Mouse (Mus musculus) induced T-regulatory cell, adult 2 months (primary cell): Measurements from ENCODE around the gene Rabgap1l.

Experiments
- DNase-seq: peaks from one replicate; pipeline ENCODE4 v3.0.0-alpha.2; 2012; ENCODE audit warnings: low read depth

The Rabgap1l gene

DNA sequence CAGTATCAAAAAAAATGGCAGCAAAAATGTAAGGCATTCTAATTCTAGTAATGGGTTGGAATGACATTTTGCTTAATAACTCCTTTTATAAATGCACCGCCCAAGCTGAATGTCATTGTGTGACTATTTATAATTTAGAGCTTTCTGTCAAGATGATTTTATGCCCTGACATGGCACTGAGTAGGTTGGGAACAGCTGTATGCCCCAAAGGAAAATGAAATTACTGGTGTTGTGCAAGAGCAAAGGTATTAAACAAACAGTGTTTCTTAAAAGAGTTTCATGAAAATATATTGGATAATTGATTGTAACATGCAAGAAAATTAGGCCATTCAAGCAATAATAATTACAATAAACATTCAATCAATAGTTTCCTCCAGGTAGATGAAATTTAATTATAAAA, 198.4 kb downstream of the Rabgap1l start:
- DNase-seq = no peak

DNA sequence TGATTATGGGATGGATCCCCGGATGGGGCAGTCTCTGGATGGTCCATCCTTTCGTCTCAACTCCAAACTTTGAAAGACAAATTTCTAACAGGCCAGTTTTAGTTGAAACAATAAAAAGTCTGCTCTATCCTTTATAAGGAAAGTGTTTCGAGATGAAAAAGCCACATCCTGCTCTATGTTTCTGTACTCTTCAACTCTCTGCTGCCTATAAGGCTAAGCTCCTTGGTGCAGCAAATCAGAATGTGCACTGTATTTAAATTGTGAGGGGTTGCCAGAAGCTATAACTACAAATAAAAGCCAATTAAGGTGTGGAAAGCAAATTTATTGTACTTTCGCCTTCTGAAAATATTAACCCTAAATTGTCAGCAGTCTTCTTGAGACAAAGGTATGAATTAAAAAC, 198.9 kb downstream of the Rabgap1l start:
- DNase-seq = no peak

DNA sequence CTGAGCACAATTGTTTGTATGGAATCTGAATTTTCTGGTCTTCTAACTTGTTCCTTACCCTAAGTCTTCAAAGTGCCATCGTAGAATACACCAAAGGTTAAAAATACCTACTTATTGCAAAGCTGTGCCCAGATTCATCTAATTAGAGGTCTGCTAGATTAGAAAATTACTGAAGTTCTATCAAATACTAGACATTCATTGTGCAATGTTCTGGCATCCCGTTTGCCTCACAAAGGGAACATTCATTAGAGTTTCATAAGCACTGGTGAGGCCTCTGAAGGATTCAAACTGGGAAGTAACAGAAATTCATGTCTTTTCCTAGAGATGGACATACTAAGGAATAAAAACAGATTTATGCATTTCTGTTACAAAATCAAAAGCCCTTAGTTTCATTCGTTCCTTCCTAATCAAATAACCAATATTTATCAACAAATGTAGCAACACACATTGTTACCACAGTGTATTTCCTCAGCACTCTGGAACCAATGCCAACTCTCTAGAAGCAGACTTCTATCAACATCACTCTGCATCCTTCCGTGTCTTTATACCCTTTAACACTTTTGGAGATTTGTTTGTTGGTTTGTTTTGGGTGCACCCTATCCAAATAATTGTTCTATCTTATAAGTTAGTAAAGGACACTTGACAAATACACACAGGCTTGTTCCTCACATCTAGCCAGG, 204.0 kb downstream of the Rabgap1l start:
- no peak for DNase-seq

DNA sequence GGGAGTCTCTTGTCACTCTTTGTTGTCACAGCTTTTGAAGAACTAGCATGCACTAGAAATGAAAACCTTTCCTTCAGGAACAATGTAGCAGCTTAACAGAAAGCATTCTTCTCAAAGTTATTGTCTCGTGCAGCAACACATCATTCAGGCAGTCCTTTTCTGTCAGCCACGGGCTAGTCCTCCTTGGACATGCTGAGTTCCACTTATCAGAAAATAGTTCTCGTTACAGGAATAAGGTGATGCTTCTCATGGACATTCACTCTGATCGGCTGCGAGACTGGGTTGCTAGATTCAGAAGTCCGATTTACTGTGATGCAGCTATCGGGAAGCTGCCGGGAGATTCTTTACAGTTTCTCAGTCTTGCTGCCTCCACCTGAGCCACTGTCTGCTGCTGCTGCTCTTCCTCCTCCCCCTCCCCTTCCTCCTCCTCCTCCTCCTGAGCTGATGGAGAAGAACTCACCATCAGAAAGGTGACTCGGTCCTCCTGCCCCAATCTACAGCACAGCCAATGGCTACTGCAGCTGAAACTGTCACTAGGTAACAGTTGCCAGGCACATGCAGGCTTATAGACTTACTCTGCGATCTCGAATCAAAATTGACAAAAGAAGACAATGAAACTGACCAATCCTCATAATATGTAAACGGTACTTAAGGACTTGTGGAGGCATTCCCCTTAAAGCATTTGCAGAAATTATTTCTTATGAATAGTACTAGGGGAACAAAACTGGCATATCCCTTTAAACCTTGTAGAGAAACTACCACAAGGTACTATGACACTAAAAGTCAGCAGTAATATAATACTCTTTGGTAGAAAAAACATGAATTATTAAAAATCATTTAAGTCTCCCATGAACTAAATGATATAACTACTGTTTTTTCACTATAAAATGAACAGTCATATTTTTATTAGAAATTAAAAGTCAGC, 213.4 kb downstream of the Rabgap1l start:
- DNase-seq = no peak

DNA sequence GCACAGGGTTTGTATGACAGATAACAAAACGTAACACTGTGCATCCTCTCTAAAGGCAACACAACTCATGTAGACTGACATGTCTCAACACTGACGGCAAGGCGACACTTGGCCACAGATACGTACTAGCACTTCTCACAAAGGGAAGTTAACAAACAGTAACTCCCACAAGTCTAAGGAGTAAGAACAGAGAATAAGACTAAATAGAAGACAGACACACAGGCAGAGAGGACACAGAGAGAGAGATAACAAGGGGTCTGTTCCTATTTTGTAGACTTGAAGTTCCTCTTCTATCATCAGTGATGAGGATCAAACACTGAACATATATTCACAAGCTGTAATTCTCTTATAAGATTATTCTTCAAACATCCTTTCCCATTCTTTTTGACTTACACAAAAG, 216.9 kb downstream of the Rabgap1l start:
- no peak for DNase-seq

DNA sequence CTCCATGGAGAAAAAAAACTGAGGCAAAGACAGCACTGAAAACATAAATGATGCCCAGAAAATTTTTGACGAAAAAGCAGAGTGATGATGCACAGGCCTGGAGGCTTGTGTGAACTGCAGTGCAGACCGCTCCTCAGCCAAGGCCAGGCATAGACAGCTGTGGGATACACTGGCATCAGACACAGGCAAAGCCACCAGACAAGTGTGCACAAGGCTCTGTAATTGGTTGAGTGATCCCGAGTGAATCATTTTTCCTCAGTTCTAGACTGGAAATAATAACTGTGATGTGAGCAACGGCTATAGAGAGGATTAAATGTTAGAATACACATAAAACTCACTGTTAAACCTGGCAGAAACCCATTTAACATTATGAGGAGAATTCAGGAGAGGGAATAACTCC, 219.0 kb downstream of the Rabgap1l start:
- DNase-seq = no peak

DNA sequence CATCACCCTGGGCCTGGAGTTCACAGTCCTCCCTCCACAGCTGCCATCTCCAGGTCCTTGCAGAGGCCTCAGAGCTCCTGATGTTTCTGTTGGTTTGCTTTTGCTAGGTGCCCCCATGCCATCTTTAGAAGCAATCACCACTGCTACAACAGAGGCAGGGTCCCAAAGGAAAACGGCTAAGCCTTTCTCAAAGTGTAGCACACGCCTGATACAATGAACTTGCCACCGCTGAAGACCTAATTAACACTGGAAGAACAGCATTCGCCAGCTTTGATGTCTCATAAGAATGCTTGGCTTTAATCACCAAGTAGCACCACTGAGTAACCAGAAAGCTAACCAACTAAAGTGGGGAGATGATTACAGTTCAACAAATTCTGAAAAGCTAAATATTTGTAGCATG, 226.6 kb downstream of the Rabgap1l start:
- DNase-seq = no peak

DNA sequence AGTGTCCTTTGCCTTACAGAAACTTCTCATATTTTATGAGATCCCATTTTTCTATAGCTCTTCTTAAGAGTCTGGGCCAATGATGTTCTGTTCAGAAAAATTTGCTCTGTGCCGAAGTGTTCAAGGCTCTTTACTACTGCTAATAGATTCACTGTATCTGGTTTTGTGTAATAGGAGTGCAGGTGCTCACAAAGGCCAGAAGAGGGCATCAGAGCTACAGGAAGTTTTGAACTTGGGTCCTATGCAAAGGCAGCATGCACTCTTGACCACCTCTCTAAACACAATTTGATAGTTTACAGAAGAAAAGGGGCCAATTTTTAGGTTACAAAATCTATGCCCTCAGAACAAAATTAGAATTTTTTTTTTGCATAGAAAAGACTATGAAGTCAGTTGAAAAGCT, 231.6 kb downstream of the Rabgap1l start:
- peak; percentile 48 for DNase-seq

DNA sequence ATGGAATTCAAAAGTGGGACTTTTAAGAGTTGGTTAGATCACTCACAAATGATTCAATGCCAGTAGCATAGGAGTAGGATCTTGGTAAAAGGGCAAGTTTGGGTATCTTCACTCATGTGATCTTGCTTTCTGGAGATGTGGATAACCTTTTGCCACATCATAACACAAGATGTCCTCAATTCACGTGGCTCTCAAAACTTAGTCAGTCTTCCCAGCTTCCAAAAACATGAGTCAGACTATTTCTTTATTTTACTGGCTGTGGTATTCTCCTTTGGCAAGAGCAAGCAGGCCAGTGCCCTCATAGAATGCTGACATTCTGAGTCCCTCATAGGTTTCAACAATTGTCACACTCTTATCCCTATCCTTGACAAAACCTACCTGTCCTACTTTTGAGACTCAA, 242.4 kb downstream of the Rabgap1l start:
- no peak for DNase-seq

DNA sequence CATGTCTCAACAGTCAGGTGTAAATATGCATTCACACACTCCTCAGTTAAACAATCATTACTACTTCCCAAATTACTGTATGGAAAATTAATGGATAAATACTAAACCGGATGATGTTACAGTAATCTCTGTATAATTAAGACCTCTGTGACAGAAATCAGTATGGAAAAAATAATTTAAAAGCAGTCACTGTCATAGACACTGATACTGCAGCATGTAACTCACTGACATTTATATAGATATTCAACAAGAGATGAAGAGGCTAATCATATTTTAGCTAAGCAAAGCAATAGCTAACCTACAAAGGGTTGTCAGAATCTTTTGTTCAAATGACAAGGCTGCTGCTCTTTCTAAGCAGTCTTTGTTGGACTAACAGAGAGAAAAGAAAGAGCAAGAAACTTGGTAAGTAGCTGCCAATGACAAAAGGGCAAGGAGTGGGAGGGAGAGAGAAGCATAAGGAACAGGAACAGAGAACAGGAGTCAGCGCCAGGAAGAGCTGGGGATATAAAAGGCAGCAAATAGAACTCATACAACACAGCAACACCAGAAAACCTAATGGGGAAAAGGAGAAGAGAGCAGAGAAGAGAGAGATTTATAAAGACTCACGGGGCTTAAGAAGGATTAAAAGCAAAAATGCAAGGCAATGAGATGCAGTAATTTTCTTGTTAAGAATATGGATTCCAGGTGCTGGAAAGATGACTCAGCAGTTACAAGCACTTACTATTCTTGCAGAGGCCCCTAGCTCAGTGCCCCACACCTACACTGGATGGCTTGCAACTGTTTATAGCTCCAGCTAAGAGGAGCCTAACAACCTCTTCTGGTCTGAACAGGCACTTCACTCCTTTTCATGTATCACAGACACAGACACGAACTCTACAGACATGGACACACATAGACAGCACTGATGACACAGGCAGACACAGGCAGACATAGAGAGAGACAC, 244.8 kb downstream of the Rabgap1l start:
- no peak for DNase-seq

DNA sequence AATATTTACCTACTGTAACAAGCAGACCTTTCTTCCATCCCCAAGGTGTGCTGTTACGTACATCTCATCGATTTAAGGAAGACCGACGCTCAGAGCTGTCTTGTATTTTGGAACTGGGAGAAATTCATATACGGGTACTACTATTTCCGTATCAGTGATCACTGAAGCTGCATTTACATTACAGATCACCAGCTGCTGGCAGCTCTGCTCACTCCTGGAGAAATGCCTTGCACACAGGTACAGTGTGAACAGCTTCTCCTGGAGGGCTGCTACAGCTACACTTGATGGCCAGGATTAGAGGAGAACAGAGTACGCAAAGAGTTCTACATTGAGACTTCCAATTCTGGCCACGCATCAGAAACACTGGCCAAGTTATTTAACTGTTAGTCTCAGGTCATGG, 257.4 kb downstream of the Rabgap1l start:
- DNase-seq = no peak

DNA sequence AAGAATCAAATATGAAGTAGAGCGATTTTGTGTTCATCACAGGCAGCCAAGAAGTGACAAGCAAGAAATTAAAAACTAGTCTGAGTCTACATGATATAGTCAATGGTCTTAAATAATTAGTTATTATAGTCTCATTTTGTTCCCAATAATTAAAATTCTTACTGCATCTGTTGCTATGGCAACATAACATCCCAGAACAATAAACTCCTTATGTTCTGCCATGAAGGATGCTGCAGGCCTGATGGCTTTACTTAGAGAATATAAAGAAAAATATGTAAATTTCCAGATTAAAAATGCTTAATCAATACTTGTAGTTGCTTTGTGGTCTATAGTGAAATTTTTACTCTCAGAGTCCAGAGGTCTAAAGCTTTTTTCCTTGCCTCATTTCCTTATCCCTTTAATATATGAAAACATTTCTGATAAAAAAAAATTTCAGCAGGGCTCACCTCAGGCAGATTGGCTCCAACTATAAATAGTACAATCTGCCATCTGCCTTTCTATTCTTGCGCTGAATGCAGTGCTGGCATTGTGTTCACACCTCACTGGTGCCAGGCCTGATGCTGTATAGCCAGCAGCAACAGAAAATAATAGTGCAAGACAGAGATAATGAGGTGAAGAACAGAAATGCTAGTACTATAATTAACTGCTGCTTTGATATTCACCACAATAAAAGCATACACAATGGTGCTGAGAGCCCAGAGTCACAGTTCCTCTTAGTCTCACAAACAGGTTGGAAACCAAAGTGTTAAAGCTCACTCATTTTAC, 258.3 kb downstream of the Rabgap1l start:
- no peak for DNase-seq

DNA sequence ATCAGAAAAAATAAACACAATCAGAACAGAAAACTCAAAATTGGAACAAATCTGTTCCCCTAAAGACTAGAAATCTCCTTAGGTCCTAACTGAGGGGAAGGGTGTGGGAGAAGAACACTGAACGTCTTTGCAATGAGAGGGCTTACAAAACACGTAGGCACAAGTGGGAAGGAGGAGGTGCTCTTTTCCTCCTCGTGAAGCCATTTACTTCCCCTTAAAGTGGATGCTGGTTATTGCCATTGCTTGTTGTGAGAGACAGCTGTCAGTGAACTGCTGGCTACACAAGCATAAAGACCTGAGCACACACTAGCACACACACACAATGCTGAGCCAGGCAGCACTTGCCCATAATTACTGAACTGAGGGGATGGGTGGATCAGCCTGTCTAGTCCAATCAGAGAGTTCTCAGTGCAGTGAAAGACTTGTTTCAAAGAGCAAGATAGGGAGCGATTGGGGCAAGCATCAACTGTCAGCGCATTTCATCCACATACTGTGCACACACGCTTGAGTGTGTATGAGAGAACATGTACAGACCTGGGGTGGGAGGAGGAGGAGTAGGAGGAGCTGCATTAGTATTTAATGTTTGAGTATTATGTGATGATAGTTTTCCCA, 259.7 kb downstream of the Rabgap1l start:
- no peak for DNase-seq

DNA sequence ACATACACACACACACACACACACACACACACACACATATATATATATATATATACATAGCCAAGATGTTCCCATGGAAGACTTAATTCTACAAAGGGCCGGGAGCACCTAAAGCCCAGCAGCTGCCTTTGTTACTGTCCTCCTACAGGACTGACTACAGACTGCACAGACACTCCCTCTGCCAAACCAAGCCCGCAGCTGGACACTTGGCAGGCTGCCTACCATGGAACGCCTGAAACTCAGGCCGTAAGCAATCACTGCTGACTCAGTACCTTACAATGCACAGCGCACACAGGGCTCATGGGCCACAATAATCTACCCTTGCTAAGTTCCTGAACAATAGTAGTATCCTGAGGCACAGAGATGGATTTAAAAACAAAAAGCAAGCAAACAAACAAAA, 261.6 kb downstream of the Rabgap1l start:
- DNase-seq = no peak

DNA sequence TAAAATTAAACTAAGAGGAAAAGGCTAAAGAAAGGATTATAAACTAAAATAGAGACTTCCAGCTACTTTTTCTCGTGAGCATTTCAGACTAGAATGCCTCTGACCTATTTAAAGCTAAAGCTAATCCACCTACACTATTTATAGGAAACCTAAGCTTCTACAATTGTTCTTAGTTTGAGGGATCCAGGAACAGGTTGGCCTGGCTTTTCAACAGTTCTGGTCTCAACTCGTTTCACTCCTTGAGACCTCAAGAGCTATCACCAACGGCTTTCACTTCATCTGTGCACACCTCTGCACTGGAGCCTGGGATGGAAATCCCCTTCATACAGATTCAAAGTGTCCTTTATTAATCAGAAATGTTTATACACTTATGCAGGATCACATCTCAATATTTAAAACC, 271.1 kb downstream of the Rabgap1l start:
- DNase-seq = no peak

DNA sequence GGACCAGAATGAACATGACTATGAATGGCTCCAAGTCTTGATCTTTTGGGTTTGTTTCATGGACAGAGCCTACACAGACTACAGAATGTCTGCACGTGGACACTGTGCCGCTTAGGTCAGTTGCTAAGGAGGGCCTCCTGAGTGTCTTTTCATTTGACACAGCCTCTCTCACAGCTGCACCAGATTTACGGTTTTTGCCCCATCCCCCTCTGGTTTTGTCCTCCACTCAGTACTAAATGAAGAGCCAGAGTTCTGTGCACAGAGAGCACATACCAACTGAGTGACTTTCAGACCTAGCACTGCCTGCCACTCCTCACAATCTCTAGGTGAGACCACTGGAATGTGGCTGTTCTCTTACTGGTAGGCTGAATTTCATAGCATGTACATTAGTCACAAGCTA, 272.3 kb downstream of the Rabgap1l start:
- no peak for DNase-seq

DNA sequence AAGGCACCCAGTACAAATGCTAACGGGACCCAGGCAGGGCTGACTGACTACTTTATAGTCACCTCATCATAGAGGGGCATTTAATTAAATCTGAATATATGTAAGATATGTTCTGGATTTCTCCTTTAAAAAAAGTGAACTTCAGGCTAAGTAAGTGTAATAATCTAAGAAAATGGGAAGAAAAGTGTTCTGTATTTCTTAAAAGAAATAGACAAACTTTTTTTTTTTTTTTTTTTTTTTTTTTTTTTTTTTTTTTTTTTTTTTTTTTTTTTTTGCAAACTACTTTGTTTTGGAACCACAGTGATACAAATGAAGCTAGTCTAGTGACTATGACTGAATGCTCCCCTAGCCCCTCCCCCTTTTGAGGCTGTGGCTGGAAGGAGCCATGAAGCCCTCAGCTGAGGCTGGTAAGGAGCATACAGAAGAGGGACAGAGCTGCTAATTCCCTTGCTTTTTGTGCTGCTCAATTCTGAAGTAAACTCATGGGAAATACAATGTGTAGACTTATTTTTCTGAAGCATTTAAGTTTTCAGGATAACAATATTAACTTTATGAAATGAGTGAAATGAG, 273.0 kb downstream of the Rabgap1l start:
- DNase-seq = peak; percentile 14

DNA sequence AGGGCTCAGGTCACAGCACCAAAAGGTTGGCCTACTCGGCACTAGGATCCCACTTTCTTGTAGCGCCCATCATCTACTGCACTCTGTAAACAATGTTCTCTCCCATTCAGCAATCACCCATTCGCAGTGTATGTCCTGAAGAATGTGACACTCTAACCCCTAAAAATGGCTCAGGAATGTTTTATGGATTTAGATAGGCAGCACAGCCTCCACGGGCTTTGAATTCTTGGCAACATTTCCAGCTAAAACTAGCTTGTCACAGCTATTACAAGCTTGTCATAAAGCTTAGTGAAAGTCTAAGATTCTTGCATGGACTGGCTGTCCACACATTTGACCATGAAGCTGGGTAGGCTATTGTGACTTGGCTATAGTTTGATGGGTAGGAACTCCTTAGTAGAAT, 274.5 kb downstream of the Rabgap1l start:
- no peak for DNase-seq

DNA sequence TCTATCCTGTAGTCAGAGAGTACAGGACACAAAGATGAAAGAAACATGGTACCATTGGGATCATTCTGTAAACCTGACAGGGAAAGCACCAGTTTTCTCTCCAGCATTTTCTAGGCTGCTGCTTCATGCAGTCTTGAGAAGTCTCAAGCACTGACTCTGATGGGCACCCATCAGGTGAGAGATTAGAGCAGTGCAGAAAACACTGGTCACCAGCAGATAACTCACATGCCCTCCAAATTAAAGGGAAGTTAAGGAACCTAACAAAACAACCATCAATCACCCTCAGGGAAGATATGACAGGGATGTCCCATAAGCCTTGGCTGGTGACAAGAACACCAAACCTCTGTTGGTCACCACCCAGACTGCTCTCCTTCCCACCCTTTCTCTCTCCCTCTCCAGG, 285.2 kb downstream of the Rabgap1l start:
- no peak for DNase-seq

DNA sequence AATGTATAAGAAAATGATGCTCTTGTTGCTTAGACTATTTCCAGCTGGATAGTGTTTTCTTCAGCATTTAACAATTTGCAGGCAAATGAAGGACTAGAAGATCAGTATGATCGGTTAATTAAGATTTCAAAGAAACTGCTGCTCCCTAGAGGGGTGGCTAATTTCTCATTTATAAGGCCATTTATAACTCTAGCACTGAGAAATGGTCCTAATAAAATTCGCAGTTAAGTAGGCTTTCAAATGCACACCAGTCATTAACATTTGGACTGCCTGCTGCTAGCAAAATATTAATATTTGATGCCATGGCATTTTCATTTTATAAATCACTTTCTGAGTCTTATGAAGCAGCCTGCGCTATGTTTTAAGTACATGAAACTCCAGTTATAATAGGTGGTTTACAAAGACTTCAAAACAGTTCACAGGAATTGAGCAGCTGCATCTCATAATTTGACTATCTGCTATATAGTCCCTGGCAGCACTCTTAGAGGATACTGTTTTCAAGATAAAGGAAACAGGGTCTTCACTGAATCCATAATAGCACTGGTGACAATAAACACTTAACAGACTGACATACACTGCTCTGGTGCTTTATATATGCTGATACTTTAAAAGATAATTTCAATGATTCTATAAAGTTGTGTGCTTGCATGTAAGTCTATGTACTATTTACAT, 296.0 kb downstream of the Rabgap1l start:
- no peak for DNase-seq
